Mouse (Mus musculus) neural tube, embryonic 15.5 days (tissue): ENCODE measurements around the gene Nmur1. TPM values are rescaled to one million over a fixed set of nuclear protein-coding genes. Genes with fewer than 3 reads are reported as not detected.

Source experiments
- ATAC-seq: fragments of 200-750 bp; cut with Nextera tagmentation; 2 replicates; pipeline ENCODE4 v1.8.0; 2017; ENCODE audit warnings: mild to moderate bottlenecking, moderate TSS enrichment, moderate library complexity; ENCODE audit not compliant: low FRiP score
- H3K27ac ChIP-seq: fragments of 300-500 bp; sonication (generic); replicated peaks from 2 replicates; pipeline ENCODE4 v1.5.1; 2015; ENCODE audit warnings: mild to moderate bottlenecking, inconsistent platforms
- H3K27me3 ChIP-seq: fragments of 300-500 bp; sonication (generic); replicated peaks from 2 replicates; pipeline ENCODE4 v1.6.1; 2015; ENCODE audit warnings: inconsistent platforms
- H3K36me3 ChIP-seq: fragments of 300-500 bp; sonication (generic); 2 replicates; pipeline ENCODE4 v1.6.1; 2015; ENCODE audit warnings: inconsistent platforms
- H3K4me1 ChIP-seq: fragments of 300-500 bp; sonication (generic); 2 replicates; pipeline ENCODE4 v1.6.1; 2015; ENCODE audit warnings: inconsistent platforms
- H3K4me2 ChIP-seq: fragments of 300-500 bp; sonication (generic); 2 replicates; pipeline ENCODE4 v1.6.1; 2015; ENCODE audit warnings: inconsistent platforms, mild to moderate bottlenecking, moderate library complexity
- H3K4me3 ChIP-seq: fragments of 300-500 bp; sonication (generic); replicated peaks from 2 replicates; pipeline ENCODE4 v1.5.1; 2015; ENCODE audit warnings: mild to moderate bottlenecking, inconsistent platforms
- H3K9ac ChIP-seq: fragments of 300-500 bp; sonication (generic); replicated peaks from 2 replicates; pipeline ENCODE4 v1.6.1; 2015; ENCODE audit warnings: mild to moderate bottlenecking, inconsistent platforms
- H3K9me3 ChIP-seq: fragments of 300-500 bp; sonication (generic); replicated peaks from 2 replicates; pipeline ENCODE4 v1.6.1; 2016; ENCODE audit warnings: inconsistent platforms
- WGBS: fragments of 180-500 bp; shearing (Covaris S2); methylation state at CpG from one replicate; pipeline ENCODE4 v1.1.7; 2015; ENCODE audit warnings: mixed read lengths; 5-methylcytosine and 5-hydroxymethylcytosine counted together
- polyA plus RNA-seq: library from polyadenylated mRNA; unstranded; fragments of >200 nt; fragmentation: Nextera tagmentation; extraction: Ambion mirVana; gene quantifications from 2 replicates; pipeline ENCODE4 v1.2.1, GENCODE M21; 2015

The Nmur1 gene
- polyA plus RNA-seq, 1 experiment from 2014 or later: 0.13 TPM

- Histone ChIP-seq H3K4me1 (peaks cover 62% of the 10 kb centered on the region), H3K4me3 (no peak overlapping the region), H3K27me3 (no peaks in the 10 kb centered on the region), H3K36me3 (no peaks in the 10 kb centered on the region), H3K4me2 (peak overlapping the region; percentile 88; the same call in 1 of the 2 replicates), H3K9ac (no peak overlapping the region), H3K9me3 (no peaks in the 10 kb centered on the region), H3K27ac (peak overlapping the region; percentile 98)
- 26% methylated on average over 8 of the region's 8 CpGs for WGBS
- ATAC-seq: no peak
These were observed 13.6 kb upstream of the Nmur1 start for GRCm38 (mm10) chr1:86439487-86440170.

GRCm38 (mm10) chr1:86438501-86438900, 12.5 kb upstream of the Nmur1 start:
- Histone ChIP-seq H3K9ac (no peak overlapping the region), H3K4me2 (no peak overlapping the region), H3K36me3 (no peaks in the 10 kb centered on the region), H3K27ac (0 out of 2 replicates have a peak overlapping the region, but pooled peaks have one; percentile 6), H3K27me3 (no peaks in the 10 kb centered on the region), H3K9me3 (no peaks in the 10 kb centered on the region), H3K4me1 (peaks cover 64% of the 10 kb centered on the region), H3K4me3 (no peak overlapping the region)
- WGBS: 67% methylated on average over 2 of the region's 2 CpGs
- no peak for ATAC-seq

DNA sequence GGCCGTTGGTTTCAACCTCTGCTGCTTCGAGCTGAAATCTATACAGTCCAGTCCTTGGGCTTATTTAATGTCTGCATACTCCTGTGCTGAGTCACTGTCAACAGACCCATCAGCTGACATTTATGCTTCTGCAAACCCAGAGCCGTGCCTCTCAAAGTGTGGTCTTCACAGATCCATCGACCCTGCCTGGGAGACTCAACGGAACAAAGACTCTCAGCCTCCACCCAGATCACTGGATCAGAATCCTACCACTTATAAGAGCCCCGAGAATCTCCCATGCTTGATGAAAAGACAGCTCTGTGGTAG, 11.9 kb upstream of the Nmur1 start:
- H3K4me2 ChIP-seq: no peak overlapping the region
- no peaks in the 10 kb centered on the region for H3K36me3 ChIP-seq
- no peak overlapping the region for H3K9ac ChIP-seq
- no peaks in the 10 kb centered on the region for H3K9me3 ChIP-seq
- no peak overlapping the region for H3K27ac ChIP-seq
- no peaks in the 10 kb centered on the region for H3K27me3 ChIP-seq
- H3K4me3 ChIP-seq: no peak overlapping the region
- no peak for ATAC-seq
- peaks cover 58% of the 10 kb centered on the region for H3K4me1 ChIP-seq
- 74% methylated on average over 6 of the region's 6 CpGs for WGBS

DNA sequence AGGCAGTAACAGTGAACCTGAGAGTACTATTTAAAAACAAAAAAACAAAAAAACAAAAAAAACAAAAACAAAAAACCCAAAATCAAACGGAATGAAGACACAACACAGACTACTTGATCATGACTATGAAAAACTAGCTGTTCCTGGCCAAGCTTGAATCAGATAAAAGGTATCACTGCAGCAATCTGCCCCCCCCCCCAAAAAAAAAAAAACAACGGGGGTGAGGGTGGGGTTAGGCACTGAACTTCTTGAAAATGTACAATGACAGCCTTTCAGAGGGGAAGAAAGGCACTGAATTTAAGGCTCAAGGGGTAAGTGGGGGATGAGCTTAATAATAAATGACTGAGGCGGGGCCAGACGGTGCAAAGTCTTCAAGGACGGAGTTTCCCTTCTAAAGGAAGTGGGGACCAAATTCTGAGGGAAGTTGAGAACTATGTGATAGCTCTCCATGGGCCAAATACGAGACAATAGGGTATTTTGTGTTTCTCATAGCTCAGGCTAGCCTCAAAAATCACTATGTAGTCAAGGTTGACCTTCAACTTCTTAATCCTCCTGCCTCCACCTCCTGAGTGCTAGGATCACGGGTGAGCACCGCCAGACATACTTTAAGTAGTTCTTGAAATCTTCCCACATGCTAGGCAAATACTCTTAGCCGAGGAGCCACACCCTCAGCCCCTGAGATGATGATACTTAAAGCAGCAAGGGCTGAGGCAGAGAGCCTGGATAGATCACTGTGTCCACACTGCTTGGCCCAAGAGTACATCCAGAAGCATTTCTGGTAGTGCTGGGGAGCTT, 11.4 kb upstream of the Nmur1 start:
- H3K4me3 ChIP-seq: no peak overlapping the region
- 64% methylated on average over 9 of the region's 9 CpGs for WGBS
- ATAC-seq: no peak
- no peak overlapping the region for H3K4me2 ChIP-seq
- H3K4me1 ChIP-seq: peaks cover 54% of the 10 kb centered on the region
- H3K27ac ChIP-seq: no peak overlapping the region
- no peak overlapping the region for H3K9ac ChIP-seq
- H3K9me3 ChIP-seq: no peaks in the 10 kb centered on the region
- no peaks in the 10 kb centered on the region for H3K36me3 ChIP-seq
- no peaks in the 10 kb centered on the region for H3K27me3 ChIP-seq

DNA sequence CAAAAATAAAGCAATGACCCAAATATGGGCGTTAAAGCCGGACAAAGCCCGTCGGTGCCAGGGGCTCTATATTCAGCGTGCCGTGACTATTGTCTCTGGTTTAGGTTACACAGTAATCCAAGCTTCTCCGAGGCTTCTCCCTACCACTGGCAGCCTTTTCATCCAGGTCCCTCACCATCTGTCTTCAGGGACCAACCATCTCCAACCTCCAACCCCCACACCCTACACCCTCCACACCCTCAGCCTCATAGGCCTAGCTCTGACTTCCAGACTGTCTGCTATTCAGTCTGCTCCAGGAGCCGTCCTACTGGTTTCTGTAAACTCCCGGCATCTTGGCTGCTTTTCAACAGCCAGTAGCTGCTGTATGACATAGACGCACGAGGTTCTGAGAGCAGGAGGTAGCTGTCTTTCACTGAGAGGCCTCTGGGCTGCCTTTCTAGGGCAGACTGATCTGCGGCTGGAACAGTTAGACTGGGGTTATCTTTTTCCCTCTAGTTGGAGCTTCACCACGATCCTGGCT, 9.3 kb upstream of the Nmur1 start:
- H3K4me2 ChIP-seq: peak overlapping the region; percentile 87
- peak overlapping the region; percentile 48 for H3K4me3 ChIP-seq
- H3K9ac ChIP-seq: peak overlapping the region; percentile 64
- no peaks in the 10 kb centered on the region for H3K27me3 ChIP-seq
- H3K27ac ChIP-seq: peak overlapping the region; percentile 97
- H3K4me1 ChIP-seq: peaks cover 41% of the 10 kb centered on the region
- ATAC-seq: peak; percentile 12; the same call in 1 of the 2 replicates
- H3K9me3 ChIP-seq: no peaks in the 10 kb centered on the region
- WGBS: 12% methylated on average over 13 of the region's 13 CpGs
- no peaks in the 10 kb centered on the region for H3K36me3 ChIP-seq

GRCm38 (mm10) chr1:86434439-86435201, 8.6 kb upstream of the Nmur1 start:
- H3K9me3 ChIP-seq: no peaks in the 10 kb centered on the region
- ATAC-seq: peak; percentile 90
- H3K4me1 ChIP-seq: peaks cover 33% of the 10 kb centered on the region
- no peaks in the 10 kb centered on the region for H3K36me3 ChIP-seq
- H3K27me3 ChIP-seq: no peaks in the 10 kb centered on the region
- WGBS: 3% methylated on average over 46 of the region's 46 CpGs
- peak overlapping the region; percentile 64 for H3K9ac ChIP-seq
- peak overlapping the region; percentile 87 for H3K4me2 ChIP-seq
- peak overlapping the region; percentile 97 for H3K27ac ChIP-seq
- H3K4me3 ChIP-seq: peak overlapping the region; percentile 48

DNA sequence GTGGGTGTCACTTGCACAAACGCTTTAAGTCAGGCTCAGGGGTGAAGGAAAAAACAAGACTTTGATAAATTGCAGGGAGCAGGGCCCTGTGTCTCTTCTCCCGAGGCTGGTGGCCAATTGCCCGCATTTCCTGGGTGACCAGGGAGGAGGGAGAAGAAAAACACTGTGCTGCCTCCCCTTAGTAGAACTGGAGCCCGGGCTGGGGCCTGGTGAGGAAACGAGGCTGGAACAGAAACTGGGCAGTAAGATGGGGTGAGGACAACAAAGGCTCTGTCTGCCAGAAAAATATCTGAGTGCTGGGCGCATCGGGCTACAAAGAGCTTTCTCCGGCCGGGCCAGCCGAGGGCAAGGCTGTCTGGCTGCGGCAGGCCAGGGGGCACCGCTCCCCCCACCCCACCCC, 8.0 kb upstream of the Nmur1 start:
- WGBS: 2% methylated on average over 12 of the region's 12 CpGs
- H3K27me3 ChIP-seq: no peaks in the 10 kb centered on the region
- peak overlapping the region; percentile 48 for H3K4me3 ChIP-seq
- H3K27ac ChIP-seq: peak overlapping the region; percentile 97
- peak overlapping the region; percentile 87 for H3K4me2 ChIP-seq
- H3K9me3 ChIP-seq: no peaks in the 10 kb centered on the region
- peak; percentile 61 for ATAC-seq
- peaks cover 28% of the 10 kb centered on the region for H3K4me1 ChIP-seq
- H3K36me3 ChIP-seq: no peaks in the 10 kb centered on the region
- H3K9ac ChIP-seq: peak overlapping the region; percentile 64

DNA sequence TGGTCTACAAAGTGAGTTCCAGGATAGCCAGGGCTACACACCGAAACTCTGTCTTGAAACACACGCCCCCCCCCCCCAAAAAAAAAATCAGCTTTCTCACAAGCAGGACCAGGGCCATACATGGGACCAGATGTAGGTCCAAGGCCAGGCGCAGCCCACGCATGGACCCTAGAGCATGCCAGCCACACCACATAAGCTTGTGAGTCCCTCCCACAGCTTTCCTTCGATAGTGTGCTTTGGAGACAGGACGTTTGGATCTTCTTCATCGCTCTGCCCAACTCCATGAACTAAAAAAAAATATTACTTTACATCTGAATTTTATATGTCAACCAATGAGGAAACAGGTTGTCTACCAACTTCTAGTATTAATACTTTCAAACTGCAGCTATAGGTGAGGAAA, 7.3 kb upstream of the Nmur1 start:
- Histone ChIP-seq H3K4me3 (no peak overlapping the region), H3K4me1 (peaks cover 23% of the 10 kb centered on the region), H3K27me3 (no peaks in the 10 kb centered on the region), H3K4me2 (no peak overlapping the region), H3K36me3 (no peaks in the 10 kb centered on the region), H3K9me3 (no peaks in the 10 kb centered on the region), H3K27ac (peak overlapping the region; percentile 97), H3K9ac (no peak overlapping the region)
- WGBS: 79% methylated on average over 7 of the region's 7 CpGs
- ATAC-seq: no peak

DNA sequence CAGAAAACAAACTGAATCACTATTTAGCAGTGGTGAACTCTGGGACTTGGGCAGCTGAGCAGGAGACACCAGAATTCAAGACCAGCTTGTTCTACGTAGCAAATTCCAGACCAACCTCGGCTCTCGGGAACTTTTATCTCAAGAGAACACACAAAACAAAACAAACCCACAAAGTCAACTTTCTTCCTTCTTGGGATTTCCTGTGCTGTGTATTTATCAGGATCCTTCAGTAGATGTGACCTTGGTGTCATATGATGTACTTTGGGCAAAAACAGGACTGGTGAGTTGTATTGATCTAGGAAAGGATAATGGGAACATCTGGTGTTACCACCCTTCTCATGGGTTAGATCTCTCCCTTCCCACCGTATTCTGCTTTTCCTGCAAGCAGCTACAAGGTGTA, 6.8 kb upstream of the Nmur1 start:
- Histone ChIP-seq H3K9me3 (no peaks in the 10 kb centered on the region), H3K27me3 (no peaks in the 10 kb centered on the region), H3K4me2 (no peak overlapping the region), H3K36me3 (no peaks in the 10 kb centered on the region), H3K27ac (peak overlapping the region; percentile 97), H3K4me3 (no peak overlapping the region), H3K4me1 (peaks cover 23% of the 10 kb centered on the region), H3K9ac (no peak overlapping the region)
- ATAC-seq: no peak
- WGBS: 87% methylated on average over 4 of the region's 4 CpGs

GRCm38 (mm10) chr1:86430056-86430455, 4.0 kb upstream of the Nmur1 start:
- H3K9ac ChIP-seq: no peak overlapping the region
- 44% methylated on average over 2 of the region's 2 CpGs for WGBS
- no peak for ATAC-seq

GRCm38 (mm10) chr1:86424835-86425547, 1.0 kb downstream of the Nmur1 start:
- no peaks in the 10 kb centered on the region for H3K36me3 ChIP-seq
- 0 out of 2 replicates have a peak overlapping the region, but pooled peaks have one; percentile 20 for H3K27ac ChIP-seq
- ATAC-seq: 0 out of 2 replicates have a peak, but pooled peaks have one; percentile 17
- H3K4me2 ChIP-seq: no peak overlapping the region
- no peaks in the 10 kb centered on the region for H3K9me3 ChIP-seq
- H3K4me3 ChIP-seq: no peak overlapping the region
- no peaks in the 10 kb centered on the region for H3K27me3 ChIP-seq
- H3K4me1 ChIP-seq: peaks cover 16% of the 10 kb centered on the region
- 18% methylated on average over 11 of the region's 11 CpGs for WGBS
- no peak overlapping the region for H3K9ac ChIP-seq

More at GRCm38 (mm10) chr1:86430056-86430455, 4.0 kb upstream of the Nmur1 start:
- Histone ChIP-seq H3K36me3 (no peaks in the 10 kb centered on the region), H3K9me3 (no peaks in the 10 kb centered on the region), H3K27ac (no peak overlapping the region), H3K4me1 (peaks cover 14% of the 10 kb centered on the region), H3K27me3 (no peaks in the 10 kb centered on the region), H3K4me2 (no peak overlapping the region), H3K4me3 (no peak overlapping the region)
